Mouse (Mus musculus) effector memory CD4-positive, alpha-beta T cell, adult 5 months (primary cell): ENCODE measurements around the gene Dnajb5. TPM values are rescaled to one million over a fixed set of nuclear protein-coding genes. Genes with fewer than 3 reads are reported as not detected.

ENCODE experiments used
- polyA plus RNA-seq: library from polyadenylated mRNA; unstranded; fragments of 100-300 nt; shearing (Covaris generic); gene quantifications from one replicate; pipeline ENCODE4 v1.2.1, GENCODE M21; 2017

Gene Dnajb5
- 25.8 TPM for polyA plus RNA-seq

DNA sequence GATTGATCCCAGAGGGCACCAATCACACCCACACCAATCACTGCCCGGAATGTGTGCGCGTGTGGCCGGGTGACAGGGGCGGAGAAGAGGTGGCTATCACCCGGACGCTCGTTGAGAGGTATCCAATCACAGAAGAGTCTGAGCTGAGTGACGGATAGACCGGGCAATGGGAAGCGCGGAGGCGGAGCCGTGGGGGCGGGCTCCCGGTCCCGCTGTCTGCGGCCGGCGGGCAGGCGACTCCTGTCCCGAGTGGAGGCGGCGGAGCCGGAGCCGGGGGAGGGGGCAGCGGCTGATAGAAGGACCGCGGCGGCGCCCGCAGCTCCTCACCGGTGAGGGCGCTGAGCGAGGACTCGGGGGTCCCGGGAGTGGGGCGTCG, at the start of gene Dnajb5:
Dnajb5 (plus strand) TSS at position 139 of the 376 bp plus-strand sequence.

DNA sequence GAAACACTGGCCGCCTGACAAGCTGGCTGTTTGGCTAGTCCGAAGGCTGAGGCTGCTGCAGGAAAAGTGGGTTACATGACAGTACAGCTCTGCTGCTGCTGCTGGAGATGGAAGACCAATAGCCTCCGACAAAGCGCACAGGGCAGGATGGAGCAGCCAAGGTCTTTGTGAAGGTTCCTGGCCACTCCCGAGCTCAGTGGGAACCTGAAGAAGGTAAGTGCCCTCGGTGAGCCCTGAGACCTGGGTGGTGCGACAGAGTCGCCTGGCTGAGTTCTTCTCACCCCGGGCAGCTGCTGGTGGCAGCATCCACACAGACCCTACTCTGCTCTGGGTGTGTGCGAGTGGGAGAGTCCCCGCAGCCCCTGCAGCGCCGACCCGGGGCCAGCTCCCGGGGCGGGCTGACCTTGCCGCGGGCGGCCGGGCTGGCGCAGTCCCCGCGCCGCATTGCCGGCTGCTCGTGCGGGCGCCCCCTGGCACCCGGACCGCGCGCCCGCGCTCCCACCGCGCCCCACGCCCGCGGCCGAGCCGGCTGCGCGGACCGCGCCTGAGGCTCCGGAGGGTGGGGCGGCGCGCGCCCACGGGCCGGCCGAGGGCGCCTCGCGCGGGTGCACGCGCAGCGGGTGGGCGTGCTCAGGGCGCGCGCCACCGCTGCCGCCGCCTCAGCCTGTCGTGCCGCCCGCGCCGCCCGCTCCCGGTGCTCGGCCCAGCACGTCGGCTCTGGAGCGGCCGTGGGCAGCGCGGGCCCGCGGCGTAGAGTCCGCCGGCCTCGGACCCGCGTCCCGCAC, 32.8 kb upstream of the Dnajb5 start, which contains the start of gene Phf24:
Phf24 (plus strand) TSS at position 44 of the 785 bp plus-strand sequence.

DNA sequence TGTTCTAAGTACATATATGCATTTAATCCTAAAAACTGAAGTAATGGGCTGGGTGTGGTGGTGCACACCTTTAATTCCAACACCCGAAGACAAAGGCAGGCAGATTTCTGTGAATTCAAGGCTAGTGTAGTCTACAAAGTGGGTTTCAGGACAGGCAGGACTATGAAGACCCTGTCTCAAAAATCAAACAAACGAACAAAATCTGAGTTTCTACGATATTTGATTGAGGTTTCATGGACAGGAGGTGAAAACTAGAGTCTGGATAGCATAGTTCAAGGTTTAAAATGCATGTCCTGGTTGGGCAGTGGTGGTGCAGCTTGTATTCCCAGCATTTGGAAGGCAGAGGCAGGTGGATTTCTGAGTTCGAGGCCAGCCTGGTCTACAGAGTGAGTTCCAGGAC, 19.7 kb downstream of the Dnajb5 start, which contains the start of gene 1700022I11Rik:
1700022I11Rik (plus strand) TSS at position 301 of the 400 bp plus-strand sequence.

DNA sequence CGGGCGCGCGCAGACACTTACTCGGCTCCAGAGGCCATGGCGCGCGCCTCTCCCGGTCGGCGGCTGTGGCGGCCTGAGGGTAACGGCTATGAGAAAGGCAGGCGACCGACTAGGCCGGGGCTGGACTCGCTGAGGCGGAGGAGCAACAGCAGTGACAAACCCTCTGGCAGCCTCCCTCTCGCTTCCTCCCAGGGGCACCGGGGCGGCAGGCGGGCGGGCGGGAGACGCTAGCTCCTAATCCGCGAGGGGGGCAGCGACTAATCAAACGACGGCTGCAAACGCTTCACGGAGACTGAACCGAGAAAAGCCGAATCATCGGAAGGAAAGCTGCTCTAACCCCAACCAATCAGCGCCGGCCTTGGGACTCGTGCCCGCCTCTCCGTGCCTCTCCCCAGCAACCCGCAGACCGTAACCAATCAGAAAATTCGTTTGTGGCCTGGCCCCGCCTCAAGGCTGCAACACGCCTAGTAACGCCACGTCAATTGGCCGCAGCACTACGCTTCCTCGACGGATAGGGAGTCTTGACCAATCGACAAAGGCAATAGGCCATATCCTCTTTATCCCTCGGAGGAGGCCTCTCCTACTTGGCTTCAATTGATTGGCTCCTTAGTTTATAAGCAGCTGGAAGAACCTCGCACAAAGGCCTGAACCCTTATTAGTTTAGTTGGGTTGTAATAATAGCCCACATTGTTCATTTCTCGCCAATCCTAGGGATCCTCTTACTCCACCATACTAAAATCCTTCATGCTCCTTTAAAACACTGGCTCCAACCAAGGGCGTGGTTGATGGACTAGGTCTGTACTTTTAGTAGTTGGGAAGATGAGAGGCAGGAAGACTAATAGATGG, 50.8 kb downstream of the Dnajb5 start, which contains the start of gene Vcp:
Vcp (minus strand) TSS at position 367 of the 846 bp plus-strand sequence.

Other genes starting within 250 kb of the Dnajb5 start
- gene 4930578G10Rik, start 214.3 kb upstream of the Dnajb5 start, polyA plus RNA-seq, result not detected
- gene Ccl19, start 193.2 kb upstream of the Dnajb5 start, polyA plus RNA-seq, result not detected
- not detected for gene Ccl21a, start 175.8 kb upstream of the Dnajb5 start, polyA plus RNA-seq
- not detected for gene Fam205a1, start 95.9 kb upstream of the Dnajb5 start, polyA plus RNA-seq
- gene Gm12394, start 93.0 kb upstream of the Dnajb5 start, polyA plus RNA-seq, result not detected
- not detected for gene Fam205c, start 75.6 kb upstream of the Dnajb5 start, polyA plus RNA-seq
- gene Phf24, start 33.2 kb upstream of the Dnajb5 start, polyA plus RNA-seq, result not detected
- not detected for gene 1700022I11Rik, start 19.8 kb downstream of the Dnajb5 start, polyA plus RNA-seq
- 244 TPM for gene Vcp, start 50.7 kb downstream of the Dnajb5 start, polyA plus RNA-seq
- 13.0 TPM for gene Fancg, start 60.7 kb downstream of the Dnajb5 start, polyA plus RNA-seq
- 39.3 TPM for gene Pigo, start 76.0 kb downstream of the Dnajb5 start, polyA plus RNA-seq
- gene Stoml2, start 81.9 kb downstream of the Dnajb5 start, polyA plus RNA-seq, result 66.8 TPM
- gene Fam214b, start 96.4 kb downstream of the Dnajb5 start, polyA plus RNA-seq, result 6.5 TPM
- 1.5 TPM for gene Unc13b, start 109.1 kb downstream of the Dnajb5 start, polyA plus RNA-seq